Mouse (Mus musculus) midbrain, postnatal 0 days (tissue): ENCODE measurements at regions not wholly inside any gene's neighbourhood (a gene's known extent, or its start where the extent isn't known, plus 50 kb on each side); places are given as distances from the start of the nearest gene placed in this dataset.

ENCODE experiments used
- ATAC-seq: fragments of 200-750 bp; cut with Nextera tagmentation; 2 replicates; pipeline ENCODE4 v1.8.0; 2017; ENCODE audit warnings: moderate number of reproducible peaks, mild to moderate bottlenecking, moderate TSS enrichment, moderate library complexity; ENCODE audit not compliant: low FRiP score
- DNase-seq: peaks from one replicate; pipeline ENCODE4 v3.0.0-alpha.2; 2015; ENCODE audit warnings: low spot score
- H3K27ac ChIP-seq: fragments of 300-500 bp; sonication (generic); 2 replicates; pipeline ENCODE4 v1.5.1; 2014; ENCODE audit warnings: low read depth, mild to moderate bottlenecking, low read length, mixed read lengths
- H3K27me3 ChIP-seq: fragments of 300-500 bp; sonication (generic); 2 replicates; pipeline ENCODE4 v1.6.1; 2014; ENCODE audit warnings: low read length, control low read depth, mixed read lengths; ENCODE audit not compliant: insufficient read depth
- H3K36me3 ChIP-seq: fragments of 300-500 bp; sonication (generic); 2 replicates; pipeline ENCODE4 v1.6.1; 2014; ENCODE audit warnings: low read length, control low read depth, mixed read lengths; ENCODE audit not compliant: insufficient read depth
- H3K4me1 ChIP-seq: fragments of 300-500 bp; sonication (generic); 2 replicates; pipeline ENCODE4 v1.6.1; 2014; ENCODE audit warnings: mild to moderate bottlenecking, control low read depth, antibody characterized with exemption, low read length, mixed read lengths; ENCODE audit not compliant: insufficient read depth
- H3K4me2 ChIP-seq: fragments of 300-500 bp; sonication (generic); 2 replicates; pipeline ENCODE4 v1.6.1; 2014; ENCODE audit warnings: low read depth, mild to moderate bottlenecking, low read length, mixed read lengths; ENCODE audit not compliant: poor library complexity, severe bottlenecking
- H3K4me3 ChIP-seq: fragments of 300-500 bp; sonication (generic); 2 replicates; pipeline ENCODE4 v1.5.1; 2014; ENCODE audit warnings: low read depth, mild to moderate bottlenecking, low read length, moderate library complexity
- H3K9ac ChIP-seq: fragments of 300-500 bp; sonication (generic); replicated peaks from 2 replicates; pipeline ENCODE4 v1.6.1; 2014; ENCODE audit warnings: mild to moderate bottlenecking, low read length, moderate library complexity, mixed read lengths; ENCODE audit not compliant: poor library complexity, severe bottlenecking
- H3K9me3 ChIP-seq: fragments of 300-500 bp; sonication (generic); 2 replicates; pipeline ENCODE4 v1.6.1; 2016; ENCODE audit warnings: low read length, control low read depth
- CTCF ChIP-seq: IDR thresholded peaks from 2 replicates; pipeline ENCODE4 v1.5.1; 2016; ENCODE audit warnings: antibody characterized with exemption, mild to moderate bottlenecking
- WGBS: fragments of 180-500 bp; shearing (Covaris S2); extraction: QIAGEN DNeasy Blood & Tissue Kit; methylation state at CpG from one replicate; pipeline ENCODE4 v1.1.7; 2014; 5-methylcytosine and 5-hydroxymethylcytosine counted together

DNA sequence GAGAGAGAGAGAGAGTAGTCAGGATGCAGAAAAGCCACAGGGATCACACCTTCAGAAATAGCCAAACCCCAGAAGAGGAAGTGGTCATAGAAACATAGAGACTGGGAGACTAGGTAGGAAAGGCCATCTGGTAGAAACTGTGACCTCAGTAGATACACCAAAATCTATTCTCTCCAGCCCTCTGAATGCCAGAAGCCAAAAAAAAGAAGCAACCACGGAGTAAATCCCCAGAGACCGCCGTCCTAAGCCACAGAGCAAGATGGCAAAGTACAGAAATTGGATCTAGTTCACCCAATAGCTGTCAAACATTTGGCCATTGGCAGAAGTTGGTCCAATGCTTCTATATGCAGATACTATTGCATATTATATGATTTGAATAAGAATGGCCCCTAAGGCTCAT is 86.5 kb upstream of the Usp24 start:
- Histone ChIP-seq H3K9ac (no peak overlapping the region), H3K4me2 (no peak overlapping the region), H3K4me3 (no peak overlapping the region), H3K9me3 (no peaks in the 10 kb centered on the region), H3K27ac (no peak overlapping the region), H3K27me3 (no peaks in the 10 kb centered on the region), H3K36me3 (no peaks in the 10 kb centered on the region), H3K4me1 (no peaks in the 10 kb centered on the region)
- DNase-seq: no peak
- TF ChIP-seq CTCF: no peak
- no peak for ATAC-seq
- WGBS: 79% methylated on average over 3 of the region's 3 CpGs

GRCm38 (mm10) chr4:106232499-106232970 is 83.5 kb upstream of the Usp24 start:
- Histone ChIP-seq H3K4me1 (no peaks in the 10 kb centered on the region), H3K4me2 (no peak overlapping the region), H3K36me3 (no peaks in the 10 kb centered on the region), H3K27me3 (no peaks in the 10 kb centered on the region), H3K9ac (no peak overlapping the region), H3K27ac (peak overlapping the region; percentile 13; the same call in 1 of the 2 replicates), H3K9me3 (no peaks in the 10 kb centered on the region), H3K4me3 (no peak overlapping the region)
- TF ChIP-seq CTCF: no peak
- peak; percentile 86 for ATAC-seq
- WGBS: 49% methylated on average over 9 of the region's 9 CpGs
- peak; percentile 87 for DNase-seq

DNA sequence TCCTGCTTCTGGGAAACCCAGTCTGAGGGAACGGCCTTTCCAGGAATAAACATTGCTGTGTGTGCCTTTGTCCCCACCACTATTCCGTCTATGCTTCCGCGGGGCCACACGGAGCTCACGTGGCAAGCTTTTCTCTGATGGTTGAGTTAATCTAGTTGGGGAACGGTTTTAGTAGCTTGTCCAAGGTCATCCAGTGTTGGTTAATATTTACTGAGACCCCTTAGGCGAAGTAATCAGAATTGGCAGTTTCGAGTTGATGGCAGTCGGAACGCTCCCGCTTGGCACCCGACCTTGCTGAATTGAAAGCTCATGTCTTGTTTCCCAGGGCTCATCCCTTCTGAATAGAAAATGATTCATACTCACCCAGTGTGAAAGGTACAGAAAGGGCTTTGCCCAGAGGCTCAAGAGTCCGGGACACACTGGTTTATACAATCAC is 71.6 kb upstream of the Usp24 start:
- no peak for TF ChIP-seq CTCF
- Histone ChIP-seq H3K27me3 (no peaks in the 10 kb centered on the region), H3K4me1 (no peaks in the 10 kb centered on the region), H3K9ac (no peak overlapping the region), H3K36me3 (no peaks in the 10 kb centered on the region), H3K4me3 (no peak overlapping the region), H3K27ac (no peak overlapping the region), H3K9me3 (no peaks in the 10 kb centered on the region), H3K4me2 (no peak overlapping the region)
- WGBS: 82% methylated on average over 14 of the region's 14 CpGs
- ATAC-seq: no peak
- DNase-seq: no peak

GRCm38 (mm10) chr4:106244826-106245510 is 71.0 kb upstream of the Usp24 start:
- TF ChIP-seq CTCF: no peak
- no peak overlapping the region for H3K4me3 ChIP-seq
- H3K36me3 ChIP-seq: no peaks in the 10 kb centered on the region
- H3K27ac ChIP-seq: no peak overlapping the region
- 84% methylated on average over 9 of the region's 9 CpGs for WGBS
- DNase-seq (peak; percentile 34), ATAC-seq (no peak)
- no peaks in the 10 kb centered on the region for H3K4me1 ChIP-seq
- no peak overlapping the region for H3K4me2 ChIP-seq
- H3K9ac ChIP-seq: no peak overlapping the region
- no peaks in the 10 kb centered on the region for H3K9me3 ChIP-seq
- no peaks in the 10 kb centered on the region for H3K27me3 ChIP-seq

DNA sequence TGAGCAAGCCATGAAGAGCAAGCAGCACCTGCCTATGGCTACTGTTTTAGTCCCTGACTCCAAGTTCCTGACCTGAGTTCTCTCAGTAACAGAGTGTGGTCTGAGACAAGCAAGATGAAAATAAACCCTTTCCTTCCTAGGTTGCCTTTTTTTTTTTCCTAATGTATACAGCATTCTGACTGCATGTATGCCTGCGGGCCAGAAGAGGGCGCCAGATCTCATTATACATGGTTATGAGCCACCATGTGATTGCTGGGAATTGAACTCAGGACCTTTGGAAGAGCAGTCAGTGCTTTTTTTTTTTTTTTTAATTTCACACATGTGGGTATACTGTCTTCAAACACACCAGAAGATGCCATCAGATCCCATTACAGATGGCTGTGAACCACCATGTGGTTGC is 69.3 kb upstream of the Usp24 start:
- Histone ChIP-seq H3K4me3 (no peak overlapping the region), H3K36me3 (no peaks in the 10 kb centered on the region), H3K9me3 (no peaks in the 10 kb centered on the region), H3K4me1 (no peaks in the 10 kb centered on the region), H3K27me3 (no peaks in the 10 kb centered on the region), H3K4me2 (no peak overlapping the region), H3K9ac (no peak overlapping the region), H3K27ac (no peak overlapping the region)
- WGBS: 79% methylated on average over 2 of the region's 2 CpGs
- no peak for ATAC-seq
- peak; percentile 17; the same call in 1 of the 2 replicates for TF ChIP-seq CTCF
- no peak for DNase-seq

DNA sequence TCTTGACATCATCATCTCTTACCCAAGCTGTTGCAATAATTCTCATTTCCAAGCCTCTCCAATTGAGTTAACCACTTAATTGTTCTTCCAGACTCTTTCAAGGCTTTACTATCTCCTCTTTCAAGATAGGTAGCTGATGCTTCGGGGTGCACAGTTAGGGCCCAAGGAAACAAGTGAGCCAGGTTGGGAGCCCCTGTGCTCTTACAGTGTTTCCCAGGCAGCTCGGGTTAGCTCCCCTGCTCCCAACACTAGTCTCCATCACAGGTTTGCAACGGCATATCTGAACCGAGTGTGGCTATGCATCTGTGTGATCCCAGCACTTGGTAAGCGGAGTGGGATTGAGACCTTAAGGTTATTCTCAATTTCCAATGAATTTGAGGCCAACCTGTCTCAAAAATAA is 68.6 kb upstream of the Usp24 start:
- no peak overlapping the region for H3K4me2 ChIP-seq
- H3K4me3 ChIP-seq: no peak overlapping the region
- H3K9ac ChIP-seq: no peak overlapping the region
- no peaks in the 10 kb centered on the region for H3K36me3 ChIP-seq
- 94% methylated on average over 5 of the region's 5 CpGs for WGBS
- TF ChIP-seq CTCF: no peak
- no peaks in the 10 kb centered on the region for H3K27me3 ChIP-seq
- H3K9me3 ChIP-seq: no peaks in the 10 kb centered on the region
- no peak overlapping the region for H3K27ac ChIP-seq
- ATAC-seq (no peak), DNase-seq (no peak)
- no peaks in the 10 kb centered on the region for H3K4me1 ChIP-seq
